Mouse (Mus musculus): Measurements from ENCODE around the gene Dsel.

Dsel gene

DNA sequence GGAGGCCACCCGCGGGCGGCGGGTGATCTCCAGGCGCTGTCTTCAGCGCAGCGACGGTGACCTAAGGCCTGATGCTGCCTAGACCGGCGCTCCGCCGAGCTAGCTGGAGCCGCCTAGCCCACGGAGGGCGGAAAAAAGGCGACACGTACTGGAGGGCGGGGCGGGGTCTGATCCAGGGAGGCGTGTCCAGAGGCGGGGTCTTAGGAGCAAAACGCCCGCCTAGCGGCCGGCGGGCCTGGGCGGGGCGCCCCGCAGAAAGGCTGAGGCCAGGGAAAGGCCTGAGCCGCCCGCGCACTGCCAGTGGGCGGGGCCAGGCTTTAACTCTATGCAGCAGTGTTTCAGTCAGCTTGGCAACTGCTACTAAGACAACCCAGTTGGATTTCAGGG lies at the start of gene Dsel:
Dsel (minus strand) TSS at position 140 of the 387 bp plus-strand sequence.
- DNase-seq (ENCODE audit: low spot score in 2 of 2) = peak; percentile 74 to 76

DNA sequence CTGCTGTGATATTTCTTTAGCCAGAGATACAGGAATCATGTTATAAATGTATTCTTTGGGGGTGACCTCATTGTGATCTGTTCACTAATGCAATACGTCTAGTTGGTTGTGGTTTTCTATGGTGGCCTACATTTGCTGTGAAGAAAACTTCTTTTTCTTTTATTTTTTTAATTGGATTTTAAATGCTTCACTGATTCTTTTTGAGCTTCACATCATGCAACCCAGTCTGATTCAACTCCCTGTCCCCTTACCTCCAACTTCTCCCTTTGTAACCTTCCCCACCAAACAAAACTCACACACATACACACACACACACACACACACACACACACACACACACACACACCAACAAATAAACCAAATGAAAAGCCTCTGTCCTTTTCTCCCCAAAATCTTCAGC lies 46.7 kb upstream of the Dsel start:
- no peak for DNase-seq (ENCODE audit: low spot score in 2 of 2)

DNA sequence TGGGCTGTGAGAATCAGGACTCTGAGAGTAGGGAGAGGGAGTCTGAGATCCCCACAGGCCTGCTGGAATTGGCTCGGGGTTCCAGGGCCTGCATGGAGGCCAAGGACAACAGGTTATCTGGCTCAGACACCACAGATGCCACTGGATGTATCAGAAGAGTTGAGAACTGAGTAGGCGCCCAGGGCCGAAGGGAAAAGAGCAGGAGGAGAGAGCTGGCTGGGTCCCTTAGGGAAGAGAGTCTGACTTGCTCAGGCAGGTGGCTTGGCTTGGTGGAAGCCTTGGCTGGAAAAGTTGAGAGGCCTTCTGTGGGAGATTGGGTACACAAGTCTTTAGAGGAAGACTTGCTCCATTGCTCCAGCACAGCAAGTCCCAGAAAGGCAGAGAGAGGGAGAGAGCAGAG lies 18.6 kb upstream of the Dsel start:
- DNase-seq (ENCODE audit: low spot score in 2 of 2) = no peak

DNA sequence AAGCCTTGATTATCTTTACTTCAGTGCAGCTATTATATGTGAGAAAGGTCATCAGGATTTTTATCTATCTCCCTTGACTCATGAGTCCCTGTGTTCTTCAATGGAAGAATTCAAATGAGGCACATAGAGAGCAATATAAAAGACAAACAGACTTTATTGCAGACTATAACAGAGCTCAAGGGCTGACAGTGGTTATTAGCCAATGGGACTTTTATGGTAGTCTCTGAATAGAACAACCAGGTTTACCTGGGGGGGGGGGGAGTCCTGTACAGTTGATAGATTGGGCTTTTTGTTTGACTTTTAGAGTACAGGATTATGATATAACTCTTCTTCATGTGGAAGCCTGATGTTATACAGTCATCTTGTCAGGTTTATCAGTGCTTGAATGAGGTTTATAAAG lies 11.1 kb upstream of the Dsel start:
- DNase-seq (ENCODE audit: low spot score in 2 of 2) = no peak

DNA sequence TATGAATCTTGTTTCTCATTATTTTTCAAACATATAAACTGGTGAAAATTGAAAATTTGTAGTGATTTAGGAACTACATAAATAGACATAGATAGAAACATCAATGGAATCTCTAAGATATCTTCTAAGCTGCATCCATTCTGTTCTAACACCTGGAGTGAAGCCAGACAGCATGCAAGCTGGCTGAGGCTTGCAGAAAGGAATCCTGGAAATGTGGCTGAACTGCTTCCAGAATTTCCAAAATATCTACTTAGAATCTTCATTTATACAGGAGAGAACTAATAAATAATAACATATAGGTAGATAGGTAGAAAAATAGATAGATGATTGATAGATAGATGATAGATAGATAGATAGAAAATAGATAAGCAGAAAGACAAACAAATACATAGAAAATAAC lies 8.5 kb upstream of the Dsel start:
- no peak for DNase-seq (ENCODE audit: low spot score in 2 of 2)

DNA sequence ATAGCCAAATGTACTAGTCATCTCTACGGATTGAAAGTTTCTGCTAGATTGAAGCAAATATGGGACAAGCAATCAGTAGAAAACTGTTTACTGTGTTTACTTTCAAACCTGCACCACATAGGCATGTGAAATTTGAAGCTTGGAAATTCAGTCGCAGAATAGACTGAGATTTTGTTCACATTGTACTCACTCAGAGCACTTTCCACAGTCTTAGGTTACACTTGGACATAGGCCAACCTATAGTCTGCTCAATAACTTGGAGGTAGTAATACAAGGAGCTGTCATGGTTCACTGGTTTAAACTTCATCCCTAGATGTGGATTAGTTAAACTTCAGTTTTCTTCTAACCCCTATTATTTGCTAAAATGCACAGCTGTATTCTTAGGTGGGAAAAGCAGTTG lies 749 bp upstream of the Dsel start:
- DNase-seq (ENCODE audit: low spot score in 2 of 2) = no peak

DNA sequence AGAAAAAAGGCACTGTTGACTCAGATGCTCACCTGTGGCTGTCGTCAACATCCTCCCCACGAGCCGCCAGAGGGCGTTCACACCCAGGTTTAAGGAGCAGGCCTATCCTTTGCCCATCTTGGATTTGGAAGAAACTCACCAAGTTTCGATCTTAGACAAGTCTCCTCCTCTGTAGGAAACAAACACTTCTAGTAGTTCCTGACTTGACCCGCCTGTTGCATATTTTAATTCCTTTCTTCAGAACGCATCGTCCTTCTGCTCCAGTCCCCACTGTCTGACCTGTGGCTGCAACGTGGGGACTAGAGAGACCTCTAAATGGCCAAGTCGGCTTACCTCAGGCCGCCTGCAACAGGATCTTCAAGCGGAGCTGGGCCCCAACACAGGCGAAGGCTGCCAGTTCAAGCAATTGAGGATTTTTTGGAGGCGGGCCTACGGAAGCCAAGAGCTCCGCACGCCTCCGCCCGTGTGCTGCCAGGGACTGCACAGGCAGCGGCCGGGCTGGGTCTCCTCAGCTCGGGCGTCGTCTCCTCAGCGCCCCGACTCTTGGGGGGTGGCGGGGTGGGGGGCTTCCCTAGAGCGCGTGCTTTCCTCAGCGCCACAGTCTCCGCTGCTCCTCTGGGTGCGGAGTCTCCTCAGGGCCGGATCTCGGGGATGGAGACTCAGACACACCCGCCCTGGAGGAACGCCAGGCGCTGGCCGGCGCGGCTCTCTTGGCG lies 497 bp downstream of the Dsel start:
- peak; percentile 24 to 35 for DNase-seq (ENCODE audit: low spot score in 2 of 2)

DNA sequence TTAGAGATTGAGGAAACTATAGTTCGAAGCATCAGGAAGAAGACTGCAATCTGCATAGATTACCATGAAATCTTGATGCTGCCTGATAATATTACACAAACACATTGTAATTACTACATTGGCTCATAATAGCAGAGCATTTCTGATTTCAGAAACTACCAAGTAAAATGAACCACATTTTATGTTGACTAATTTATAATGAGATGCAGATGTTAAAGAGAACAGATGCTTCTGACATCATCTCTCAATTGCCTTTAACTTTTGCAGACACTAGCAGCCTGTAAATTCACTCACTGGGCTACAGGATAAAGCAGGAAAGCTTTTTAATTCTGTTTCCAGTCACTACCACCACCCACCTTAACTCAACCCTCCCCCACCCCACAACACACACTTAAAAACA lies 6.9 kb downstream of the Dsel start:
- DNase-seq (ENCODE audit: low spot score in 2 of 2) = no peak

DNA sequence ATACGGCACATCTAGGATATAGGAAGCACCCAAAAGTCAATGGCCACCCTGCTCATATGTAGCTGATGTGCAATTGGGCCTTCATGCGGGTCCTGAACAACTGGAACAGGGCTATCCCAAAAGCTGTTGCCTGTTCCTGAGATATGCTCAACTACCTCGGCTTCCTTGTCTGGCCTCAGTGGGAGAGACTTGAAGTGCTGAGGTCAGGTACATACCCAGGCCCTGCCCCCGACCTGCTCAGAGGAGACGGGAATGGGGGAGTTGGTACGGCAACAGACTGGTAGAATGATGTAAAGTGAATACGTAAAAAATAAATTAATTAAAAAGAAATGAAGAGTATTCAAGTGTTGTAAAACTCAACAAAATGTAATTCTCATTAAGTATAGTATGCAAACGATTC lies 12.3 kb downstream of the Dsel start:
- DNase-seq (ENCODE audit: low spot score in 2 of 2) = no peak

DNA sequence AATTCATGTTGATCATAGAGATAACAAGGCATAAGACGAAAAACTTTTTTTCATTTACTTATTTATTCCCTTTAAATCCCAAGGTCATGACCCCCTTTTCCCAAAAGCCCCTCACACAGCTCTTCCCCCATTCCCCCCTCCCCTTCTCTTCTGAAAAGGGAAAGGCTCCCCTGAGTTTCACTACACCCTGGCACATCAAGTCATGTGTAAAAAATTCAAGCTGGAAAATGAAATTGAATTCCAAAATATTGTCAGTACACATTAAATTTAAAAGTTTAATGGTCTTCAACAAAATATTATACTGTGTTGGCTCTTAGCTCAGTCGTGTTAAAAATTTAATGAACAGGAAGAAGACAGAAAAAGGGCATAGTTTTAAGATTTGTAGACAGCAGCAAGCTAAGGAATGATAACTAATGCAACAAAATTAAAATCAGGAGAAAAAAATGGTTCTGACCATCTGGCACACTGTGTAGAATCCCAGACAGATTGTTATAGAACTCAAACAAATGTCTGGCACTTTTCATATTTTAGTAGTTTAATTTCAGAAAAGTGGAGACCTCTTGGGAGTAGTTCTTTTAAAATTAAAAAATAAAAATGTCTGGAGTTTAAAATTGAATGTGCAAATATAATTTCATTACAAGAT lies 31.0 kb downstream of the Dsel start:
- no peak for DNase-seq (ENCODE audit: low spot score in 2 of 2)

Measured in spleen, postnatal 36 days (tissue).